Mouse (Mus musculus) spleen, embryonic (tissue): ENCODE data around the gene Zmpste24.
"Not testable (repeated sequence)": the region's sequence is repeated elsewhere in the genome, so short reads cannot be mapped to it uniquely, and the experiment has no call there.

Experiments
- CTCF ChIA-PET: fragments of 350-600 bp; sonication (Branson Sonifier 250); formaldehyde crosslinking; loops from one replicate; lab custom pipeline; 2022; lab: Charles Lee

The Zmpste24 gene

DNA sequence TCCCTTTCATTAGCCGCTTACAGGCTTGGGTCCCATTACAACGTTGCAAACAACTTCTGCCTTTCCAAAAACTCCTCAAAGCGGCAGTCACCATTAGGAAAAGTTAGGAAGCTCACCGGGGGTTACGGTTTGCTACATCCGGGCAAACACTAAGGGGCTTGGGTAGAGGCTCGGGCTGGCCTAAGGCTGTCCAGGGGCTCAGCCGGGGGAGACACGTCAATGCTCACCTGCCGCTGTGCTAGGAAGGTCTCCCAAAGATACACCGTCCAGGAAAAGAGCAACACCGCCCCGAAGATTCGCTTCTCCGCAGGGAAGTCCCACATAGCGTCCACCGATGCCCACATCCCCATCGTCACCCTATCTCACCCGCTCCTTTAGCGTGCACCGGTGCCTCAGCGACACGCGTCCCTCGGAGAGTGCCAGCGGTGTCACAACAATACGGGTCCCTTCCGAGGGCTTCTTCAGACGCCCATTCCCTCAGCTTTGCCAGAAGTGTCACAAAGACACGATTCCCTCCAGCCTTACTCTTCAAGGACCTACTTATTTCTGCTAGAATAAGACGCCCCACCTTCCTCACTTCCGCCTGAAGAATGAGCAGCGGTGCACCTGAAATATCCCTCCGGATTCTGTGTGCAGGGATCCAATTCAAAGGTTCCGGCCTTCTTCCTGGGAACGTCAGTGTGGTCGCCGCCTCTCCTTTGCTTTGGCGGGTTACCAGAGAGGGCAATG, at the start of gene Zmpste24:
TSS of gene Zmpste24 (minus strand) at position 592 of the 729 bp plus-strand sequence.
- CTCF ChIA-PET: no interaction called here

DNA sequence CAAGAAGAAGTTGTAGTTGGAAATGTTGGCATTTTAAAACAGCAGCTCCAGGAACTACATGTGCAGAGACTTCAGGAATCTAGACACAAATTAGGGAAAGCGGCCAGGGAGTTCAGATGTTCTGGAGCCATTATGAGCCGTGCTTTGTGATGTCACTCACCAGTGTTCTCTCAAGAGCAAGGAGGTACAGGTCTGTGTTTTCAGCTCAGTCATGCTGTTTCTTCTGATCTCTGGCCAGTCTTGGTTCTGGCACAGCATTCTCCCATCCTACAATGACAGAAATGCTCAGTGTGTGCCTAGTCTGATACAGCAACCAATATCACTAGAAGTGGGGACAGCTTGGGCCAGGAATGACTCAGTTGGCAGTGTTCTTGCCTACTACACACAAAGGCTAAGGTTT, 11.1 kb upstream of the Zmpste24 start, which contains the start of gene Tmco2:
TSS of gene Tmco2 (minus strand) at position 101 of the 400 bp plus-strand sequence.
- CTCF ChIA-PET: no interaction called here

DNA sequence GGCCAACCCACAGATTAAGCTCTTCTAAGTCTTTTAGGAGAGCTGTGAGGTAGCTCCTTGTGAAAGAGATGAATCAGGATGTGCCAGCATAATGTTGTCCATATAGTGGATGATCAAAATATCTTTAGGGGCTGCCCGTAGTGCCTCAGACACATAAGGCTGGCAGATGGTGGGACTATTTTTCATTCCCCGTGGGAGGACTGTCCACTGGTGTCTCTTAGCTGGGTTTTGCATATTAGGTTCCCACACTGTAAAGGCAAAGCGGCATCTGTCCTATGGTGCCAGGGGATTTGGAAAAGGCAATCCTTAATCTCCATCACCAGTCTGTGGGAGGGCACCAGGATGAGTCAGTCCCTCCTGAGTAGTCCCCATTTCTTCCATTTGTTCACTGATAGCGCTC, 5.3 kb upstream of the Zmpste24 start:
- CTCF ChIA-PET: no interaction called here

DNA sequence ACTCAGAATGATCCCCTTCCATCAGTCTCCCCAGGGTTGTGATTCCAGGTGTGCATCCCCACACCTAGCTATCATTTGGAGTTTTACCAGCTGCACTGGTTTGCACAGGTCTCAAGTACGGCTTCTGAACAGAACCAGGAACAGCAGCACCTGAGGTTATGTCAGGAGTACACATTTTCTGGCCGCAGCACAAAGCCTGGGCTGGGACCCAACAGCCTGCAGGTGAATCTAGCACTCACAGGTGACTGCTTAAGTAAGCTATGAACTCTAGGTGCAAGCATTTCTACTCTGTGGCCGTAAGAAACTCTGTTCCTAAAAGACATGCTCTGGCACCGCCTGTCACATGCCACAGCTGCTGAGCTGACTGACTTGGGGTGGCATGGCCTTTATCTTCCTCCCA, 7.8 kb downstream of the Zmpste24 start:
- CTCF ChIA-PET: no interaction called here

GRCm38 (mm10) chr4:121088696-121089095, 9.3 kb downstream of the Zmpste24 start:
- CTCF ChIA-PET: interaction anchor here (0.7 kb wide), 1 partner anchor 33 kb away, joined by 3 read pairs; no protein-coding TSS in a partner anchor

GRCm38 (mm10) chr4:121084506-121084905, 13.5 kb downstream of the Zmpste24 start:
- CTCF ChIA-PET: no interaction called here

DNA sequence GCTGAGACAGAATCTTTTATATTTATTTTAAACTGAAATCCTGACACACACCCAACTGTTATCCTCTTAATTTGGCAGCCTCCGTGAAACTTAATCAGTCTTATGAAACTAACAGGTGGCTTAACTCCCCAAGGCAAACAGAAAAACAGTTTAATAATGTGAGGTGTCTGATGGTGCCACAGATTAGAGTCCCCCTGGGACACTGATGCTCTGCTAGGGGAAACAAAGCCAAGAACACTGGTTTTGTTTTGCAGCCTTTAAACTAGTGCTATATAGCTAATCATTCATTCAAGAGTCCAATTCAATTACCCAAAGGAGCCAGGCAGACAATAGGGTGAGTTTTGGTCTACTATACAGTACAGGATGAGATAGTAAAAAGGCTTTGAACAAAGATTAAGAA, 17.6 kb downstream of the Zmpste24 start:
- CTCF ChIA-PET: no interaction called here

- CTCF ChIA-PET: no interaction called here
Measured at GRCm38 (mm10) chr4:121077915-121078646, 20.0 kb downstream of the Zmpste24 start.

- CTCF ChIA-PET: no interaction called here
Measured at GRCm38 (mm10) chr4:121074250-121074649, 23.8 kb downstream of the Zmpste24 start.

GRCm38 (mm10) chr4:121065336-121065735, 32.7 kb downstream of the Zmpste24 start:
- CTCF ChIA-PET: no interaction called here

DNA sequence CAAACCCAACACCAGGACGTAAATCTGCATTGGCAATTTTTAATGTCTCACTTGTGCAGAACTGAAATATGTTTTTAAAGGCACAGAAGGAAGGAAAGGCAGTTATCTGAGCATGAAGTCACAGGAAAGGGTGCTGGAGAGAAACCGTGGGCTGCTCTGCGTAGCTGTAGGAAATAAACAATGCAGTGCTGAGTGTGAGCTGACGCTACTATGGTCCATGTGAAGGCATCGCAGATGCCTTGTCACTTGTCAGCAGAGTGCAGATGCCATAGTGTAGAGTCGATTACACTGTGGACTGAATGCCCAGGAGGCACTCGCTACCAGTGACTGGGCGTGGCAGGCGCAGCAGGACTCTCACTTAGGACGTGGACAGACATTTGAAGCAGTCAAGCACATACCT, 38.8 kb downstream of the Zmpste24 start:
- CTCF ChIA-PET: not testable (repeated sequence)

- CTCF ChIA-PET: no interaction called here
Measured at GRCm38 (mm10) chr4:121057032-121057431, 41.0 kb downstream of the Zmpste24 start.

DNA sequence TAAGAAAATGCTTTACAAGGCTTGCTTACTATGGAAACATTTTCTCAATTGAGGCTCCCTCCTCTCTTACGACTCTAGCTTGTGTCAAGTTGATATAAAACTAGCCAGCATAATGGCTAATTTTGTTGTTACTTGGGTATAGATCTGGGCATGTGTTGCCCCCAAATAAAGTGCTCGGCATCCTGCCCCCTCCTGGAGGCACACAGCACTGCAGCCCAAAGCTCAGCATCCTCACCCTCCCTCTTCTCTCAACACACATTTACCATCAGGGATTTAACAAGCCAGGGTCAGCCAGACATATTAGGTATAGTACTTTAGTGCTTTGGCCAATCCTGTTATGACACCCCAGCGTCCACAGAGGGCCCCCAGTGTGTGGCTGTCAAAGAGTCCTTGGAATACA, 41.7 kb downstream of the Zmpste24 start:
- CTCF ChIA-PET: no interaction called here

DNA sequence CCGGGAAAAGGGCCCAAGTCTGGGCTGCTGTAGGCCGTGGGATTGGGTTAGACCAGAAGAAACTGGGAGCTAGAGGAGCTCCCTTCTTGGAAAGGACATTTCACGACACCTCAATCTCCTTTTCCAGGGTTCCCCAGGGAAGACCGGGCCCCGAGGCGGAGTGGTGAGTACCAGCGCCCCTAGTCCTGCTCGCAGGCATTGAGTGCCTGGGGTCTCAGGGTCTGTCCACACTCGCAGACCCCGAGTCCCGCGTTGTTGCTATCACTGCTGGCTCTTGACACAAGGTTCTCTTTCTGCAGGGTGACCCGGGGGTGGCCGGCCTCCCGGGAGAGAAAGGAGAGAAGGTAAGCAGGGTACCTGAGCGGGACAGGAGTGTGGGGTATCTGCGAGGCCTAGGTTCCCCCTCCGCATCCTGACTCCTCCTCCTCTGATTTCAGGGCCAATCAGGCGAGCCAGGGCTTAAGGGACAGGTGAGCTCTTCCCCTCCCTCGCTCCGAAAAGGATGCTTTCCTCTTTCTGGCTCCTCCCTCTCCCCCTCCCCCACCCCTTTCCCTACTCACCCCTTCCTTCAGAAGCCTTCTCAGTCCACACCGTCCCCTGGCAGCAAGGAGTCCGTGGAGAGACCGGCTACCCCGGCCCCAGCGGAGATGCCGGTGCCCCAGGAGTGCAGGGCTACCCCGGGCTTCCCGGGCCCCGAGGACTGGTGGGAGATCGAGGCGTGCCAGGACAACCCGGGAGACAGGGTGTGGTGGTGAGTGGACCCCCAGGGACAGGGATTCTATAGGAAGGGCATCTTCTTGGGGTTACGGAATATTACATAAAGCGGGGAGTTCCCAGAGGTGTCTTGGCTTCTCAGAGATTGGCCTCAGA, 45.4 kb downstream of the Zmpste24 start:
- CTCF ChIA-PET: interaction anchor here (0.6 kb wide), 1 partner anchor 19 kb away, joined by 18 read pairs; no protein-coding TSS in a partner anchor

DNA sequence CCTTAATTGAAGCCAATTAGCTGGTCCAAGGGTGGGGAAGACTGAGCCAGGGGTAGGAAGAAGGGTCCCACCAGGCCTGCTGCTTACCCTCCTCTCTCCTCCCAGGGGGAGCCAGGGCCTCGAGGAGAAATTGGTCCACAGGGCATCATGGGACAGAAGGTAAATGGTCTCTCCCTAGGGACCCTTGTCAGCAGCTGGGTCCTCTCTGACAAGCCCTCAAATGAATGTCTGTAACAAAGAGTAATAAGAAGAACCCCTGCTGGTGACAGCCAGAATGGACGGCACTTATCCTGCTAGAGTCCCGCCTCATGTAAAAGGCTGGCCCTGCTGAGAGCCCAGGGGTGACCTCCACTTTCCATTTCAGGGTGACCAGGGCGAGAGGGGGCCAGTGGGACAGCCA, 46.2 kb downstream of the Zmpste24 start:
- CTCF ChIA-PET: no interaction called here

DNA sequence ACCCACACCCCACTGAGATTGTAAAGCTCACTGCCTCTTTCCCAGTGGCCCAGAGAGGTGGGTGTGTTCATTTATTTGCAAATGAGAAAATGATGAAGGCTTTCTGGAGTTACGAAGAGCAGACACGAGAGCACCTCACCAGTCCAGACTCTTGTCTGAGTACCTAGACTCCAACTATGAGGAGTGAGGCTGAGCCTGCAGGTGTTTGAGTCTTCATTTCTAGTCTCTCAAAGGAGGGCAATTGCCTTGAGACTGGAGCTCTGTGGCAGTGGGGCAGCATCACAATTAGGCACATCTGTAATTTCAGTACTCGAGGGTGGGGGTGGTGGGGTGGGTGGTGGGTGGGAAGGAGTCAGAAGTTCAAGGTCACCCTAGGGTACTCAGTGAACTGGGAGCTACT, 55.1 kb downstream of the Zmpste24 start:
- CTCF ChIA-PET: no interaction called here

GRCm38 (mm10) chr4:121042472-121042871, 55.6 kb downstream of the Zmpste24 start:
- CTCF ChIA-PET: no interaction called here

- CTCF ChIA-PET: interaction anchor here (0.6 to 1.0 kb wide), 3 partner anchors 172 to 193 kb away, joined by 3 to 4 read pairs (median 3); no protein-coding TSS in a partner anchor
Measured at GRCm38 (mm10) chr4:121040897-121041671, 57.0 kb downstream of the Zmpste24 start.

DNA sequence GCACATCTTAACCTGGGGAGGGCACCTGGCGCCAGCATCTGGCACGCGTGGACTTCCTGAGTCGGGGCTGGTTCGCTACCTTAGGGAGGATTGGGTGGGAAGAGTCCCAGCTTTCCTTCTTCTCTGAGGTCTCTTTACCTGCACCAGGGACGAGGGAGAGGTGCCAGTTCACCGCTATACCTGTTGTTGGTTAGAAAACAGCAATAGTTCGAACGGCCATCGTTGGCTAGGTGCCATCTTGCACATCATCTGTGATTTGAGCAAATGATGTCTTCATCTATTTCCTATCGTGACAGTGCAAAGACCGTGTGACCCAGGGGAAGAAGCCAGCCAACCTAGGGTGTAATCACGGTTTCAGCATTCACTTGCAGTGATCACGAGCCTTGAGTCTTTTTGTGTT, 57.7 kb downstream of the Zmpste24 start:
- CTCF ChIA-PET: interaction anchor here (1.3 kb wide), 1 partner anchor 53 kb away, joined by 6 read pairs; no protein-coding TSS in a partner anchor

DNA sequence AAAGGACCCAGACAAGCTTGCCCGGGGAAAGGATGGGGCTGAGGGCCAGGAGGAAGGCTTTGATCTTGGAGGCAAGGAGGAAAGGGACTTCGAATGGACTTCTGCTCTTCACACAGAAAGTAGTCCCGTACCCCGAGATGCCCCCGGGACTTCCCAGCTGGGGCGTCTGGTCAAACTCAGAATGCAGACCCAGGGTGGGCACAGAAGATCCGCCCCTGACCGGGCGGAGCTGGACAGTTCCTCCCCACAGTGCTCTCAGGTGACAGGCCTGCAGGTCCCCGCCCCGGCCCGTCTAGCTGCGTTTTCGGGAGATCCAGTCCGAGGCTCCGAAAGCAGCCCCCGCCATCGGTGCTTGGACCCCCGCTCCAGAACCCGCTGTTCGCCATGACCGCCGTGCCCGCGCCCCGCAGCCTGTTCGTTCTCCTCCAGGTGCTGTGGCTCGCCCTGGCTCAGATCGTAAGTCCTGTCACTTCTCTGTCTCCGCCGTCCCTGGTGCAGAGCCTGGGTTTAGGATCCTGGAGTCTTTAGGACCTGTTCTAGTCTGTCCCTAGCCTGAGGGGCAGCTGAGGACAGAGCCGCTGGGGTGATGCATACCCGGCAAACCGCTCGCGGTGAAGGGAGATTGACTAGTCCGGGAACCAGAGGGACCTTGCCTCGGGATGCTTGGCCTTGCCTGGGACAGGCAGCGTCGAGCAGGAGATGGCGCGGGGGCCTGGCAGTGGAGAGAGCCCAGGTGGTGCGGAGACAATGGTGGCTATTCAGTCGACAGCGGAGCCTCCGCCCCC, 58.5 kb downstream of the Zmpste24 start, which contains the start of gene Col9a2:
TSS of gene Col9a2 (plus strand) at position 55 of the 785 bp plus-strand sequence.
- CTCF ChIA-PET: interaction anchor here (0.9 to 1.3 kb wide), 2 partner anchors 52 to 61 kb away, joined by 3 to 6 read pairs; no protein-coding TSS in a partner anchor
